Mouse (Mus musculus): ENCODE measurements at regions not wholly inside any gene's neighbourhood (a gene's known extent, or its start where the extent isn't known, plus 50 kb on each side); places are given as distances from the start of the nearest gene placed in this dataset.
A peak's percentile ranks its signal among the peaks of the same experiment; 100 is the strongest.

GRCm38 (mm10) chr12:17601245-17602023 lies 56.8 kb downstream of the Odc1 start:
- peak; percentile 24 for DNase-seq (ENCODE audit: low spot score)

GRCm38 (mm10) chr12:17603576-17603975 lies 59.0 kb downstream of the Odc1 start:
- DNase-seq (ENCODE audit: low spot score), result no peak

GRCm38 (mm10) chr12:17610384-17610783 lies 65.8 kb downstream of the Odc1 start:
- DNase-seq (ENCODE audit: low spot score), result no peak

GRCm38 (mm10) chr12:17611988-17612387 lies 67.4 kb downstream of the Odc1 start:
- DNase-seq (ENCODE audit: low spot score), result no peak

GRCm38 (mm10) chr12:17618300-17618699 lies 72.4 kb upstream of the Hpcal1 start:
- no peak for DNase-seq (ENCODE audit: low spot score)

- DNase-seq (ENCODE audit: low spot score), result no peak
These were observed 70.4 kb upstream of the Hpcal1 start for GRCm38 (mm10) chr12:17620226-17620625.

- no peak for DNase-seq (ENCODE audit: low spot score)
These were observed 69.2 kb upstream of the Hpcal1 start for GRCm38 (mm10) chr12:17621487-17621888.

GRCm38 (mm10) chr12:17622509-17623005 lies 68.1 kb upstream of the Hpcal1 start:
- DNase-seq (ENCODE audit: low spot score), result no peak

- DNase-seq (ENCODE audit: low spot score), result peak; percentile 6
These were observed 64.6 kb upstream of the Hpcal1 start for GRCm38 (mm10) chr12:17626043-17626442.

GRCm38 (mm10) chr12:17631161-17631560 lies 59.5 kb upstream of the Hpcal1 start:
- DNase-seq (ENCODE audit: low spot score), result no peak

- DNase-seq (ENCODE audit: low spot score), result no peak
These were observed 54.5 kb upstream of the Hpcal1 start for GRCm38 (mm10) chr12:17636146-17636545.

GRCm38 (mm10) chr12:17636590-17636989 lies 54.1 kb upstream of the Hpcal1 start:
- no peak for DNase-seq (ENCODE audit: low spot score)
